In genomic region chr8:81643030-81643429, GRCm38 (mm10) we compare ENCODE assay signal across 14 mouse cellular contexts.
"Had no signal": no experiment of that assay in that cellular context is flagged by ENCODE, and none has a peak within 500 bp of the region (broad histone marks: within the 10 kb centered on the region; RNA-seq: fewer than 3 reads in every experiment).

No protein-coding gene starts in this region.

- H3K4me2 ChIP-seq: lung, embryonic 14.5 days; midbrain, embryonic 11.5 days; midbrain, embryonic 13.5 days; midbrain, embryonic 15.5 days; neural tube, embryonic 12.5 days; stomach, embryonic 15.5 days had no signal

- H3K36me3 ChIP-seq: midbrain, embryonic 13.5 days; midbrain, embryonic 15.5 days; neural tube, embryonic 12.5 days; stomach, embryonic 15.5 days had no signal

- ATAC-seq: midbrain, embryonic 13.5 days; midbrain, embryonic 15.5 days had no signal

- DNase-seq: lung, adult 18-20 months; lung, embryonic 14.5 days; lung, postnatal 10 days; lung, postnatal 4 days; right cerebral cortex, postnatal 14 days; thymus, postnatal 14 days; thymus, postnatal 36 days had no signal

- H3K4me3 ChIP-seq: megakaryocyte, embryonic 14.5 days; midbrain, embryonic 13.5 days; midbrain, embryonic 15.5 days; neural tube, embryonic 12.5 days; stomach, embryonic 15.5 days had no signal

- H3K9ac ChIP-seq: lung, embryonic 14.5 days; midbrain, embryonic 13.5 days; midbrain, embryonic 15.5 days; neural tube, embryonic 12.5 days; stomach, embryonic 15.5 days had no signal

- H3K27ac ChIP-seq: midbrain, embryonic 13.5 days; midbrain, embryonic 15.5 days; neural tube, embryonic 12.5 days; stomach, embryonic 15.5 days; stomach, postnatal 0 days had no signal

- H3K27me3 ChIP-seq: megakaryocyte, embryonic 14.5 days; midbrain, embryonic 13.5 days; midbrain, embryonic 15.5 days; neural tube, embryonic 12.5 days; stomach, embryonic 15.5 days had no signal

- H3K4me1 ChIP-seq: midbrain, embryonic 13.5 days; midbrain, embryonic 15.5 days; neural tube, embryonic 12.5 days; stomach, embryonic 15.5 days had no signal

- H3K9me3 ChIP-seq: megakaryocyte, embryonic 14.5 days; midbrain, embryonic 13.5 days; midbrain, embryonic 15.5 days; neural tube, embryonic 12.5 days; stomach, embryonic 15.5 days had no signal
